Mouse (Mus musculus) intestine, postnatal 0 days (tissue): Measurements from ENCODE around the gene Klrg1. TPM values are rescaled to one million over a fixed set of nuclear protein-coding genes. Genes with fewer than 3 reads are reported as not detected.
A peak's percentile ranks its signal among the peaks of the same experiment; 100 is the strongest.

Experiments
- ATAC-seq: fragments of 200-750 bp; cut with Nextera tagmentation; 2 replicates; pipeline ENCODE4 v1.8.0; 2017; ENCODE audit warnings: mild to moderate bottlenecking, moderate TSS enrichment, moderate library complexity
- H3K27ac ChIP-seq: fragments of 300-500 bp; sonication (generic); 2 replicates; pipeline ENCODE4 v1.5.1; 2014; ENCODE audit warnings: mild to moderate bottlenecking, low read depth, low read length, moderate library complexity
- H3K27me3 ChIP-seq: fragments of 300-500 bp; sonication (generic); replicated peaks from 2 replicates; pipeline ENCODE4 v1.6.1; 2014; ENCODE audit warnings: low read length, mixed read lengths; ENCODE audit not compliant: control insufficient read depth, insufficient read depth
- H3K36me3 ChIP-seq: fragments of 300-500 bp; sonication (generic); 2 replicates; pipeline ENCODE4 v1.6.1; 2014; ENCODE audit warnings: mild to moderate bottlenecking, moderate library complexity; ENCODE audit not compliant: control insufficient read depth, insufficient read depth
- H3K4me1 ChIP-seq: fragments of 300-500 bp; sonication (generic); replicated peaks from 2 replicates; pipeline ENCODE4 v1.6.1; 2014; ENCODE audit warnings: antibody characterized with exemption, low read length, mixed read lengths; ENCODE audit not compliant: control insufficient read depth, insufficient read depth
- H3K4me2 ChIP-seq: fragments of 300-500 bp; sonication (generic); replicated peaks from 2 replicates; pipeline ENCODE4 v1.6.1; 2014; ENCODE audit warnings: low read depth, mild to moderate bottlenecking, moderate library complexity
- H3K4me3 ChIP-seq: fragments of 300-500 bp; sonication (generic); 2 replicates; pipeline ENCODE4 v1.5.1; 2014; ENCODE audit warnings: low read depth, low read length
- H3K9ac ChIP-seq: fragments of 300-500 bp; sonication (generic); 2 replicates; pipeline ENCODE4 v1.6.1; 2014; ENCODE audit warnings: mild to moderate bottlenecking, low read depth, low read length
- H3K9me3 ChIP-seq: fragments of 300-500 bp; sonication (generic); 2 replicates; pipeline ENCODE4 v1.6.1; 2016; ENCODE audit warnings: mixed run types; ENCODE audit not compliant: control insufficient read depth
- CTCF ChIP-seq: sonication (generic); IDR thresholded peaks from 2 replicates; pipeline ENCODE4 v1.5.1; 2016; ENCODE audit warnings: low read depth, mild to moderate bottlenecking, control low read depth, antibody characterized with exemption, moderate library complexity
- WGBS: fragments of 180-500 bp; shearing (Covaris S2); extraction: QIAGEN DNeasy Blood & Tissue Kit; methylation state at CpG from one replicate; pipeline ENCODE4 v1.1.7; 2014; 5-methylcytosine and 5-hydroxymethylcytosine counted together
- polyA plus RNA-seq: library from polyadenylated mRNA; unstranded; fragments of >200 nt; fragmentation: Nextera tagmentation; extraction: Ambion mirVana; gene quantifications from 2 replicates; pipeline ENCODE4 v1.2.1, GENCODE M21; 2015

Klrg1 gene
- 0.08 TPM in 1 of 2 replicates, not detected in the other for polyA plus RNA-seq

DNA sequence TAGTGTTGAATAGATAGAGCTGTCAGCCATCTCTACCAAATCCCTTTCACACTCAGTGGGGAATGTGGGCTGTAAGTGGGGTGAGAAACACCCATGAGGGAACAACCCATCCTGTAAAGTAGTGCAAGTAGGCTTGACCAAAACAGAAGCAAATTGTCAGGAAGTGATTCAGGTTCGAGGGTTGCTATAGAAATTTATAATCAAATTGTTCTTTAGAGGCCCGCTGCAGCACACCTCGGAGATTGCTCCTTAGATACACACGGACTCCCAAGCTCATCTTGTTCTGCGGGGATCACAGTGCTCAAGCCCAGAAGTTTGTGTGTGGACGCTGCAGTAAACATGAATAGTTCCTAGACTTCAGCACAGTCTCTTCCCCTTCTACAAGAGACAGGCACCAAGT lies at the start of gene Klrg1:
Klrg1 (minus strand) TSS at position 101 of the 400 bp plus-strand sequence.
- ATAC-seq: no peak
- Histone ChIP-seq H3K27me3 (no peaks in the 10 kb centered on the region; the same call in 1 of the 2 replicates), H3K9ac (no peak within 1 kb of the TSS), H3K4me1 (no peaks in the 10 kb centered on the region), H3K36me3 (no peaks in the 10 kb centered on the region), H3K4me2 (no peak within 1 kb of the TSS), H3K27ac (no peak within 1 kb of the TSS), H3K9me3 (no peaks in the 10 kb centered on the region), H3K4me3 (no peak within 1 kb of the TSS)
- 76% methylated on average over 6 of the region's 6 CpGs for WGBS
- no peak for TF ChIP-seq CTCF

DNA sequence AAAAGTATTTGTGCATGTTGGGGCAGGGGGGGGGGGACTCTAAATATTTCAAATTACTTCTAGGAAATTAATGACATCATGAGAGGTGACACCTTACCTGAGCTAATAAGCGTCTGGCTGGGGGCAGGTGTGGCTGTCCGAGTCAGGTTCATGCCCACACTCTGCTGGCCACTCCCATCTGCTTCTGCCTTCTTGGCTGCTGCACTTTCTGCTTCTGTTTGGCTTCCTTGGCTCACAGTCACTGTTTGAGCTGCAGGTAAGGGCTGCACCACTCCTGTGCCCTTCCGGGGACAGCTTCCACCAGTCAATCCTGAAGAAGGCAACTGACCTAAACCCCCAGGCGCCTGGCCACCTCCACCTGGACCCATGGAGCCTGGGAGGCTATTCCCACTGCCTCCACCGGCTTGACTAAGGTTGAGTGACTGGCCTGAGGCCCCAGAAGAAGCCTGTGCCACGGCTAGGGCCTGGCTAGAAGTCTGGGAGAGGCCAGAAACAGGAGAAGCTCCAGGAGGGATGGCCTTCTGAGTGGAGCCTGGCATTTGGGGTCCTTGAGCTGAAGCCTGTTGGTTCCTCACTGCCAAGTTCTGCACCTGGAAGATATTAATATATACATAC lies 42.8 kb upstream of the Klrg1 start:
- H3K9ac ChIP-seq: no peak overlapping the region
- H3K4me1 ChIP-seq: no peaks in the 10 kb centered on the region
- no peak for ATAC-seq
- H3K27ac ChIP-seq: no peak overlapping the region
- H3K4me2 ChIP-seq: no peak overlapping the region
- peaks cover 17% of the 10 kb centered on the region; the same call in 1 of the 2 replicates for H3K36me3 ChIP-seq
- no peaks in the 10 kb centered on the region for H3K27me3 ChIP-seq
- 84% methylated on average over 6 of the region's 6 CpGs for WGBS
- H3K4me3 ChIP-seq: no peak overlapping the region
- no peaks in the 10 kb centered on the region for H3K9me3 ChIP-seq
- no peak for TF ChIP-seq CTCF

DNA sequence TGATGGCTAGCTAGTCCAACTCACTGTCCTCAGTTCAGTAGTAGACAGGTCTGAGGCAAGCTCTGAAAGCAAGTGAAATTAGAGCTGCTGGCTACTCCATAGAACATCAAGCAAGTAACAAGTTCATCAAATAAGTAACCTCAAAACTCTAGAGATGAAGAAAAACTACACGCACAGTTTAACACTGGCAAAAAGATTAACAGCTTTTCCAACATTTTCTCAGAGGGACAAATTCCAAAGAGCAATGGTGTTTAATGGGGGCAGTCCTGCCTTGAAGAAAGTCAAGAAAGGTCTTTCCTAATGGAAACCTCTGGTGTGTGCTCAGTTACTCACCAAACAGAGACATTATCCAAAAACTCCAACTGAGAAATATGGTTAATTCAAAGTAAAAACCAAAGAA lies 36.0 kb upstream of the Klrg1 start:
- Histone ChIP-seq H3K36me3 (peaks cover 58% of the 10 kb centered on the region), H3K27me3 (no peaks in the 10 kb centered on the region)
- no peak for ATAC-seq

DNA sequence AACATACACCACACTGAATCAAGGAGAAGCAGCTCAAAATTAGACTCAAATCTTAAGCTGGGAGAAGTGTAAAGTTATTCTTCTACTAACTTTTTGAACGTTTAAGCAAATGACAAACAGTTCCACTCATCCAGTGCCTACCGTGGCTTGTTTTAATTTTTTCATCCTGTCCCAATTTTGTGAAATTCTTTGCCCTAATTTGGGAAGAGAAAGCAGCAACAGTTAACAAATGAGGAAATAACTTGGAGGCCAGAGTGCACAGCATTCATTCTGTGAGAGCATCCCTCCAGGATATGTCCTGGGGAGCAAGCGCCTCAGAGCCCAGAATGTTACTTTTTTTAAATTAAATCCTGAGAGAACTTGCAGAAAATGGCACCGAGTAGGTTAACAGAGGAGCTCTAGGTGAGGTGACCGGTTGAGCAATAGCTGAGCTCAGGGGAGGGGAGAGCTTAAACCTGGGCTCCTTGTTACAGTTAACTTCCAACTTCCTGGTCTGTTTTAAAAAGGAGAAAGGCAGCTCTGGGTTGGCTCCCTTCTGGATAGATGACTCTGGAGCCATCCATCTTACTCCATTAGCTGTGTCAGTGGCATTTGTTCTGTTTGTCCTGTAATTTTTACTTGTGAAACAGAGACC lies 27.6 kb upstream of the Klrg1 start:
- H3K9me3 ChIP-seq: no peaks in the 10 kb centered on the region
- H3K4me3 ChIP-seq: peak overlapping the region; percentile 79; the same call in 1 of the 2 replicates
- H3K27ac ChIP-seq: no peak overlapping the region
- 41% methylated on average over 5 of the region's 5 CpGs for WGBS
- TF ChIP-seq CTCF: no peak
- H3K4me1 ChIP-seq: 0 out of 2 replicates have a peak, but pooled peaks cover 8% of the 10 kb centered on the region
- no peak for ATAC-seq
- no peak overlapping the region for H3K9ac ChIP-seq
- peak overlapping the region; percentile 84 for H3K4me2 ChIP-seq
- H3K36me3 ChIP-seq: peaks cover 21% of the 10 kb centered on the region
- no peaks in the 10 kb centered on the region for H3K27me3 ChIP-seq

More for the DNA sequence above, 36.0 kb upstream of the Klrg1 start:
- Histone ChIP-seq H3K4me3 (no peak overlapping the region), H3K4me2 (no peak overlapping the region), H3K9me3 (no peaks in the 10 kb centered on the region), H3K9ac (no peak overlapping the region), H3K4me1 (no peaks in the 10 kb centered on the region), H3K27ac (no peak overlapping the region)
- WGBS: 98% methylated on average over 1 of the region's 1 CpGs
- no peak for TF ChIP-seq CTCF

DNA sequence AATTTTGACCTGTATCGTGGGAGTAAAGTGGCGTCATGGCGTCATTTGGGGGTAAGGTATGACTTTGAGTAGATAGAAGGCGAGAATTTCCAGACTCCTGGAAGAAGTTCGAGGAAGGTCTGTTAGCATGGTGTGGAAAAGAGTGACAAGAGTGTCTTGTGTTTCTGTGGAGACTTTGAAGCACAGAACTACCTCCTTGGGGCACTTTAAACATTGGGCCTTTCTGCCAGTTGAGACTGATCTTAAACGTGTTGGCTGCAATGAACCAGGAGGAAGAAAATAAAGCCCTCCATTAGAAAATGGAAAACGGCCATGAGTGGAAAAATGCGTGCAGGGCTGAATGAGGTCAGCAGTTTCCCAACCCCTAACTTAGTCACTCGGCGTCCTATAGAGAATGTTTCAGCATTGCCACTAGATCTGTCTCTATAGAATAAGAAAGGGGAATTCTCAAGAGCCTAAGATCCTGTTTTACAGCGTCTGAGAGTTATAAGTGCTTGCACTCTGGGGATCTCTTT lies 26.8 kb upstream of the Klrg1 start:
- Histone ChIP-seq H3K36me3 (peaks cover 14% of the 10 kb centered on the region), H3K27ac (peak overlapping the region; percentile 76; the same call in 1 of the 2 replicates)
- 2% methylated on average over 11 of the region's 11 CpGs for WGBS

More for the DNA sequence above, 26.8 kb upstream of the Klrg1 start:
- TF ChIP-seq CTCF: no peak
- ATAC-seq: no peak
- H3K27me3 ChIP-seq: no peaks in the 10 kb centered on the region
- H3K9ac ChIP-seq: peak overlapping the region; percentile 81
- no peaks in the 10 kb centered on the region for H3K9me3 ChIP-seq
- peak overlapping the region; percentile 79 for H3K4me3 ChIP-seq
- peak overlapping the region; percentile 84 for H3K4me2 ChIP-seq
- H3K4me1 ChIP-seq: 0 out of 2 replicates have a peak, but pooled peaks cover 8% of the 10 kb centered on the region
